ENCODE assay signal across 22 mouse cellular contexts in the genomic region with DNA sequence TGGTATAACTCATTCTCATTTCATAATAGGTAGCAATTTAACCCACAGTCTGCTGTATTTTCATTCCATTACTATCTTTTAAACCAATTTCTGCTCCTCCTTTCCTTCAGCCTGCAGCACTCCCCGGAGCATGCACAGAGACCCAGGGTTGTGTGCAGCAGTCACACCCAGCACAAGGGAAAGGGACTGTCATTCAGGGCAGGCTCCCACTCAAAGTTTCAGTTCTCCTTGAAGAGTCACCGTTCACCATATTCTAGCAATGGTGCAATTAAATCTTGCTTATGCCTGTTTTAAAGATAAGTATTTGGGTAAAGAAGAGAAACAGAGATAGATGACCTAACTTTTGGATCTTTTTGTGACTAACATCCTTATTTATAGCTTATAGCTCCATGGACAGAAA.
"Had no signal": no experiment of that assay in that cellular context is flagged by ENCODE, and none has a peak within 500 bp of the region (broad histone marks: within the 10 kb centered on the region; RNA-seq: fewer than 3 reads in every experiment).

No protein-coding gene starts in this region.

- H3K4me1 ChIP-seq: limb, embryonic 10.5 days; limb, embryonic 13.5 days; liver, embryonic 13.5 days had no signal

- H3K9me3 ChIP-seq: limb, embryonic 10.5 days; limb, embryonic 13.5 days; liver, embryonic 13.5 days; megakaryocyte, embryonic 14.5 days had no signal

- H3K9ac ChIP-seq: limb, embryonic 13.5 days; liver, embryonic 13.5 days had no signal

- H3K4me3 ChIP-seq: limb, embryonic 10.5 days; limb, embryonic 13.5 days; liver, embryonic 13.5 days; megakaryocyte, embryonic 14.5 days; myocyte had no signal

- DNase-seq: kidney, adult 18-20 months; kidney, adult 9 months; kidney, postnatal 14 days; kidney, postnatal 4 days; liver; liver, embryonic 13.5 days; lung, adult 2 months; lung, postnatal 14 days; midbrain, embryonic 14.5 days; right cerebral cortex, adult 18-20 months; right cerebral cortex, postnatal 14 days; right cerebral cortex, postnatal 4 days; thymus, adult 2 months; thymus, postnatal 14 days; thymus, postnatal 4 days had no signal

- H3K27ac ChIP-seq: limb, embryonic 10.5 days; limb, embryonic 13.5 days; liver, embryonic 13.5 days; stomach, postnatal 0 days had no signal

- H3K27me3 ChIP-seq: limb, embryonic 13.5 days; liver, embryonic 13.5 days; megakaryocyte, embryonic 14.5 days had no signal

- ATAC-seq: intestine, embryonic 16.5 days had no signal

- H3K4me2 ChIP-seq: limb, embryonic 13.5 days; liver, embryonic 13.5 days; midbrain, embryonic 11.5 days had no signal
